Mouse (Mus musculus) heart, embryonic 10.5 days (tissue): ENCODE measurements around the gene Tmem135. TPM values are rescaled to one million over a fixed set of nuclear protein-coding genes. Genes with fewer than 3 reads are reported as not detected.

ENCODE experiments used
- DNase-seq: peaks from one replicate; pipeline ENCODE4 v3.0.0-alpha.2; 2017; ENCODE audit warnings: low spot score
- H3K27ac ChIP-seq: fragments of 300-500 bp; sonication (generic); 2 replicates; pipeline ENCODE4 v1.5.1; 2016; ENCODE audit warnings: mild to moderate bottlenecking
- H3K27me3 ChIP-seq: fragments of 300-500 bp; sonication (generic); 2 replicates; pipeline ENCODE4 v1.6.1; 2016; ENCODE audit warnings: mild to moderate bottlenecking; ENCODE audit not compliant: poor library complexity, insufficient read depth, severe bottlenecking
- H3K36me3 ChIP-seq: fragments of 300-500 bp; sonication (generic); 2 replicates; pipeline ENCODE4 v1.6.1; 2016; ENCODE audit warnings: mild to moderate bottlenecking, moderate library complexity
- H3K4me1 ChIP-seq: fragments of 300-500 bp; sonication (generic); 2 replicates; pipeline ENCODE4 v1.6.1; 2016; ENCODE audit warnings: mild to moderate bottlenecking
- H3K4me3 ChIP-seq: fragments of 300-500 bp; sonication (generic); 2 replicates; pipeline ENCODE4 v1.5.1; 2016; ENCODE audit warnings: mild to moderate bottlenecking, moderate library complexity
- H3K9me3 ChIP-seq: fragments of 300-500 bp; sonication (generic); 2 replicates; pipeline ENCODE4 v1.6.1; 2016; ENCODE audit warnings: mild to moderate bottlenecking, moderate library complexity
- WGBS: fragments of 180-500 bp; shearing (Covaris S2); methylation state at CpG from one replicate; pipeline ENCODE4 v1.1.7; 2016; 5-methylcytosine and 5-hydroxymethylcytosine counted together
- polyA plus RNA-seq: library from polyadenylated mRNA; unstranded; fragments of >200 nt; fragmentation: Nextera tagmentation; extraction: Ambion mirVana; gene quantifications from 2 replicates; pipeline ENCODE4 v1.2.1, GENCODE M21; 2016

Tmem135 gene
- polyA plus RNA-seq, 1 experiment from 2014 or later: 29.2 TPM

GRCm38 (mm10) chr7:89425803-89426725 lies 22.0 kb upstream of the Tmem135 start:
- no peaks in the 10 kb centered on the region for H3K9me3 ChIP-seq
- H3K27ac ChIP-seq: peak overlapping the region; percentile 36; the same call in 1 of the 2 replicates
- H3K27me3 ChIP-seq: no peaks in the 10 kb centered on the region
- DNase-seq: peak; percentile 69
- WGBS: 45% methylated on average over 11 of the region's 11 CpGs
- no peaks in the 10 kb centered on the region for H3K36me3 ChIP-seq
- peaks cover 30% of the 10 kb centered on the region for H3K4me1 ChIP-seq
- no peak overlapping the region for H3K4me3 ChIP-seq

GRCm38 (mm10) chr7:89424659-89425058 lies 20.6 kb upstream of the Tmem135 start:
- H3K4me3 ChIP-seq: no peak overlapping the region
- H3K4me1 ChIP-seq: peaks cover 30% of the 10 kb centered on the region
- WGBS: 80% methylated on average over 5 of the region's 5 CpGs
- H3K27me3 ChIP-seq: no peaks in the 10 kb centered on the region
- H3K27ac ChIP-seq: no peak overlapping the region
- no peaks in the 10 kb centered on the region for H3K36me3 ChIP-seq
- no peaks in the 10 kb centered on the region for H3K9me3 ChIP-seq
- no peak for DNase-seq

- H3K27ac ChIP-seq: no peak overlapping the region
- H3K4me3 ChIP-seq: no peak overlapping the region
- WGBS: 53% methylated on average over 8 of the region's 8 CpGs
- H3K36me3 ChIP-seq: no peaks in the 10 kb centered on the region
- peaks cover 30% of the 10 kb centered on the region for H3K4me1 ChIP-seq
- H3K9me3 ChIP-seq: no peaks in the 10 kb centered on the region
- peak; percentile 70 for DNase-seq
- H3K27me3 ChIP-seq: no peaks in the 10 kb centered on the region
Measured at GRCm38 (mm10) chr7:89423688-89424255, 19.8 kb upstream of the Tmem135 start.

- Histone ChIP-seq H3K4me1 (peaks cover 32% of the 10 kb centered on the region), H3K4me3 (no peak overlapping the region), H3K9me3 (no peaks in the 10 kb centered on the region), H3K27ac (no peak overlapping the region), H3K36me3 (no peaks in the 10 kb centered on the region), H3K27me3 (no peaks in the 10 kb centered on the region)
- peak; percentile 71 for DNase-seq
- 3% methylated on average over 5 of the region's 5 CpGs for WGBS
Measured at GRCm38 (mm10) chr7:89423194-89423593, 19.2 kb upstream of the Tmem135 start.

GRCm38 (mm10) chr7:89422650-89423049 lies 18.6 kb upstream of the Tmem135 start:
- Histone ChIP-seq H3K27me3 (no peaks in the 10 kb centered on the region), H3K36me3 (no peaks in the 10 kb centered on the region), H3K27ac (no peak overlapping the region), H3K9me3 (no peaks in the 10 kb centered on the region), H3K4me1 (peaks cover 37% of the 10 kb centered on the region), H3K4me3 (no peak overlapping the region)
- WGBS: 34% methylated on average over 8 of the region's 8 CpGs
- DNase-seq: peak; percentile 58

GRCm38 (mm10) chr7:89421294-89421693 lies 17.3 kb upstream of the Tmem135 start:
- Histone ChIP-seq H3K4me1 (peaks cover 45% of the 10 kb centered on the region), H3K36me3 (no peaks in the 10 kb centered on the region), H3K27me3 (no peaks in the 10 kb centered on the region), H3K4me3 (no peak overlapping the region), H3K27ac (no peak overlapping the region), H3K9me3 (no peaks in the 10 kb centered on the region)
- 92% methylated on average over 5 of the region's 5 CpGs for WGBS
- DNase-seq: peak; percentile 30

GRCm38 (mm10) chr7:89418917-89419679 lies 15.1 kb upstream of the Tmem135 start:
- 53% methylated on average over 3 of the region's 3 CpGs for WGBS
- peaks cover 36% of the 10 kb centered on the region for H3K4me1 ChIP-seq
- H3K9me3 ChIP-seq: no peaks in the 10 kb centered on the region
- 0 out of 2 replicates have a peak overlapping the region, but pooled peaks have one; percentile 62 for H3K27ac ChIP-seq
- DNase-seq: peak; percentile 43
- no peaks in the 10 kb centered on the region for H3K36me3 ChIP-seq
- no peak overlapping the region for H3K4me3 ChIP-seq
- H3K27me3 ChIP-seq: no peaks in the 10 kb centered on the region

GRCm38 (mm10) chr7:89418127-89418653 lies 14.2 kb upstream of the Tmem135 start:
- H3K36me3 ChIP-seq: no peaks in the 10 kb centered on the region
- peaks cover 37% of the 10 kb centered on the region for H3K4me1 ChIP-seq
- no peaks in the 10 kb centered on the region for H3K27me3 ChIP-seq
- DNase-seq: peak; percentile 60
- WGBS: 54% methylated on average over 8 of the region's 8 CpGs
- H3K27ac ChIP-seq: peak overlapping the region; percentile 62; the same call in 1 of the 2 replicates
- H3K4me3 ChIP-seq: no peak overlapping the region
- no peaks in the 10 kb centered on the region for H3K9me3 ChIP-seq

- no peaks in the 10 kb centered on the region for H3K27me3 ChIP-seq
- no peaks in the 10 kb centered on the region for H3K9me3 ChIP-seq
- WGBS: 77% methylated on average over 2 of the region's 2 CpGs
- DNase-seq: peak; percentile 48
- no peaks in the 10 kb centered on the region for H3K36me3 ChIP-seq
- H3K27ac ChIP-seq: peak overlapping the region; percentile 62; the same call in 1 of the 2 replicates
- H3K4me3 ChIP-seq: no peak overlapping the region
- peaks cover 32% of the 10 kb centered on the region for H3K4me1 ChIP-seq
Measured at GRCm38 (mm10) chr7:89417707-89418106, 13.7 kb upstream of the Tmem135 start.

GRCm38 (mm10) chr7:89416027-89416426 lies 12.0 kb upstream of the Tmem135 start:
- H3K4me3 ChIP-seq: no peak overlapping the region
- H3K36me3 ChIP-seq: no peaks in the 10 kb centered on the region
- peaks cover 38% of the 10 kb centered on the region for H3K4me1 ChIP-seq
- H3K9me3 ChIP-seq: no peaks in the 10 kb centered on the region
- WGBS: 63% methylated on average over 4 of the region's 4 CpGs
- no peak overlapping the region for H3K27ac ChIP-seq
- H3K27me3 ChIP-seq: no peaks in the 10 kb centered on the region
- peak; percentile 46 for DNase-seq

GRCm38 (mm10) chr7:89412094-89412493 lies 8.1 kb upstream of the Tmem135 start:
- H3K4me3 ChIP-seq: no peak overlapping the region
- H3K27ac ChIP-seq: no peak overlapping the region
- peaks cover 40% of the 10 kb centered on the region for H3K4me1 ChIP-seq
- no peaks in the 10 kb centered on the region for H3K27me3 ChIP-seq
- DNase-seq: no peak
- H3K36me3 ChIP-seq: peaks cover 18% of the 10 kb centered on the region
- no peaks in the 10 kb centered on the region for H3K9me3 ChIP-seq
- WGBS: 59% methylated on average over 7 of the region's 7 CpGs

GRCm38 (mm10) chr7:89411346-89411745 lies 7.3 kb upstream of the Tmem135 start:
- Histone ChIP-seq H3K4me1 (peaks cover 37% of the 10 kb centered on the region), H3K36me3 (peaks cover 20% of the 10 kb centered on the region), H3K4me3 (no peak overlapping the region), H3K27me3 (no peaks in the 10 kb centered on the region), H3K27ac (no peak overlapping the region), H3K9me3 (no peaks in the 10 kb centered on the region)
- DNase-seq: no peak
- 74% methylated on average over 3 of the region's 3 CpGs for WGBS
